Mouse (Mus musculus) liver, postnatal 0 days (tissue): ENCODE measurements around the gene Stx17. TPM values are rescaled to one million over a fixed set of nuclear protein-coding genes. Genes with fewer than 3 reads are reported as not detected.

ENCODE experiments used
- ATAC-seq: fragments of 200-750 bp; cut with Nextera tagmentation; 2 replicates; pipeline ENCODE4 v1.8.0; 2017; ENCODE audit warnings: mild to moderate bottlenecking, moderate library complexity
- DNase-seq: peaks from one replicate; pipeline ENCODE4 v3.0.0-alpha.2; 2016
- H3K27ac ChIP-seq: fragments of 300-500 bp; sonication (generic); 2 replicates; pipeline ENCODE4 v1.5.1; 2014; ENCODE audit warnings: antibody characterized with exemption, moderate library complexity, mild to moderate bottlenecking, low read depth
- H3K27me3 ChIP-seq: fragments of 300-500 bp; sonication (generic); 2 replicates; pipeline ENCODE4 v1.6.1; 2014; ENCODE audit warnings: low read length, control low read depth, mixed read lengths; ENCODE audit not compliant: insufficient read depth
- H3K36me3 ChIP-seq: fragments of 300-500 bp; sonication (generic); replicated peaks from 2 replicates; pipeline ENCODE4 v1.6.1; 2014; ENCODE audit warnings: mild to moderate bottlenecking, control low read depth, low read length, moderate library complexity, mixed read lengths; ENCODE audit not compliant: insufficient read depth
- H3K4me1 ChIP-seq: fragments of 300-500 bp; sonication (generic); 2 replicates; pipeline ENCODE4 v1.6.1; 2014; ENCODE audit warnings: antibody characterized with exemption, mild to moderate bottlenecking, control low read depth; ENCODE audit not compliant: insufficient read depth
- H3K4me2 ChIP-seq: fragments of 300-500 bp; sonication (generic); 2 replicates; pipeline ENCODE4 v1.6.1; 2014; ENCODE audit warnings: low read depth, mild to moderate bottlenecking, low read length, moderate library complexity, mixed read lengths
- H3K4me3 ChIP-seq: fragments of 300-500 bp; sonication (generic); 2 replicates; pipeline ENCODE4 v1.5.1; 2014; ENCODE audit warnings: low read depth, low read length
- H3K9ac ChIP-seq: fragments of 300-500 bp; sonication (generic); replicated peaks from 2 replicates; pipeline ENCODE4 v1.6.1; 2014; ENCODE audit warnings: mild to moderate bottlenecking, moderate library complexity
- H3K9me3 ChIP-seq: fragments of 300-500 bp; sonication (generic); 2 replicates; pipeline ENCODE4 v1.6.1; 2016; ENCODE audit warnings: mild to moderate bottlenecking, control low read depth, low read length, mixed read lengths
- CTCF ChIP-seq: sonication (generic); IDR thresholded peaks from 2 replicates; pipeline ENCODE4 v1.5.1; 2016; ENCODE audit warnings: antibody characterized with exemption, low read depth
- EP300 ChIP-seq: IDR thresholded peaks from 2 replicates; pipeline ENCODE4 v1.6.1; 2016; ENCODE audit warnings: antibody characterized with exemption, low read depth, mild to moderate bottlenecking
- WGBS: fragments of 180-500 bp; shearing (Covaris S2); extraction: QIAGEN DNeasy Blood & Tissue Kit; methylation state at CpG from one replicate; pipeline ENCODE4 v1.1.7; 2014; ENCODE audit not compliant: insufficient replicate concordance; 5-methylcytosine and 5-hydroxymethylcytosine counted together
- polyA plus RNA-seq: library from polyadenylated mRNA; unstranded; fragments of >200 nt; fragmentation: Nextera tagmentation; extraction: Ambion mirVana; gene quantifications from 2 replicates; pipeline ENCODE4 v1.2.1, GENCODE M21; 2015

Stx17 gene
- polyA plus RNA-seq, 1 experiment from 2014 or later = 13.0 TPM

DNA sequence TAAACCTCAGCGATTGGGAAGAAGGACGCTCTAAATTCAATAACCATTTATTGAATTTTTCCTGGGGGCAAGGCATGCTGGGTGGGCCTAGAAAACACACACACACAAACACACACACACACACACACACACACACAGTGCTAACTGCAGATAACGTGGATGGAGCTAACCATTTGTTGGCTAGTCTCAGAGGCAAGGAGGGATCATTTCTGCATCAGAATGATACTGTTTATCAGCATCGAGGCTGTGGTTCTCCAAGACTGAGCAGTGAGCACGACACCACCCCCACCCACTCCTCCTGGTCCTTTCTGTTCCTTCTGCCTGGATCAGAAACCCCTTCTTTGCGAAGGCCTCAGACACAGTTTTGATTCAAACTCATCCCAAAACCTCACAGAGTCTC is 38.1 kb upstream of the Stx17 start:
- ATAC-seq (peak; percentile 23; the same call in 1 of the 2 replicates), DNase-seq (no peak)
- TF ChIP-seq CTCF (no peak), EP300 (no peak)
- Histone ChIP-seq H3K36me3 (no peaks in the 10 kb centered on the region), H3K27me3 (peaks cover under 1% of the 10 kb centered on the region; the same call in 1 of the 2 replicates), H3K9ac (no peak overlapping the region), H3K9me3 (no peaks in the 10 kb centered on the region), H3K4me2 (no peak overlapping the region), H3K4me3 (no peak overlapping the region), H3K4me1 (no peaks in the 10 kb centered on the region), H3K27ac (no peak overlapping the region)
- WGBS = 54% methylated on average over 6 of the region's 6 CpGs

- no peaks in the 10 kb centered on the region for H3K36me3 ChIP-seq
- H3K9ac ChIP-seq = no peak overlapping the region
- DNase-seq = no peak
- no peaks in the 10 kb centered on the region for H3K9me3 ChIP-seq
- no peak overlapping the region for H3K4me3 ChIP-seq
- 61% methylated on average over 6 of the region's 6 CpGs for WGBS
- TF ChIP-seq CTCF (0 out of 2 replicates have a peak, but pooled peaks have one; percentile 32), EP300 (no peak)
- H3K27ac ChIP-seq = no peak overlapping the region
- H3K27me3 ChIP-seq = peaks cover 2% of the 10 kb centered on the region; the same call in 1 of the 2 replicates
- no peak overlapping the region for H3K4me2 ChIP-seq
- H3K4me1 ChIP-seq = no peaks in the 10 kb centered on the region
- ATAC-seq = no peak
Observed at GRCm38 (mm10) chr4:48087497-48087896, 37.2 kb upstream of the Stx17 start.

- DNase-seq = no peak
- H3K9ac ChIP-seq = no peak overlapping the region
- ATAC-seq = no peak
- H3K36me3 ChIP-seq = no peaks in the 10 kb centered on the region
- no peak overlapping the region for H3K4me2 ChIP-seq
- peaks cover 2% of the 10 kb centered on the region; the same call in 1 of the 2 replicates for H3K27me3 ChIP-seq
- H3K4me3 ChIP-seq = no peak overlapping the region
- no peaks in the 10 kb centered on the region for H3K4me1 ChIP-seq
- TF ChIP-seq CTCF (no peak), EP300 (no peak)
- H3K27ac ChIP-seq = no peak overlapping the region
- 69% methylated on average over 3 of the region's 3 CpGs for WGBS
- H3K9me3 ChIP-seq = no peaks in the 10 kb centered on the region
Observed at GRCm38 (mm10) chr4:48093221-48093620, 31.5 kb upstream of the Stx17 start.

DNA sequence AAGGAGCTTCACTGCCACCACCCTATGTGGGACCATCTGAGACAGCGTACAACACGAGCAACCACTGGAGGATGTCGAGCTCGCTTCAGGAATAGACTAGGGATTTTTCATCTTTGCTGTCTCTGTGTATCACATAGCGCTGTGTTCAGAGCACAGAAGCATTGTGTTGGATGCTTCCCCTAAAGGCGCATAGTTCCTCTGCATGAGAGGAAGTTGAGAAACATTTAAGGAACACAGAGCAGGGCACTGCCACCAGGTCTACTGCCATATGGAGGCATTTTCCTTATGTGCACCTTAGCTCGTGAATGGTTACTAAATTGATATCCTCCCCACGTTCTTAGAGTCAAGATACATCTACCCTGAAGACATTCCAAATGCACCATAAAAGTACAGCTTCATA is 24.5 kb upstream of the Stx17 start:
- 61% methylated on average over 8 of the region's 8 CpGs for whole genome bisulfite sequencing
- TF ChIP-seq CTCF = no peak
- Histone ChIP-seq H3K9me3 (no peaks in the 10 kb centered on the region), H3K27ac (no peak overlapping the region), H3K9ac (no peak overlapping the region), H3K27me3 (no peaks in the 10 kb centered on the region), H3K4me3 (no peak overlapping the region), H3K4me2 (no peak overlapping the region), H3K36me3 (no peaks in the 10 kb centered on the region), H3K4me1 (no peaks in the 10 kb centered on the region)
- ATAC-seq = no peak
- DNase-seq = no peak

GRCm38 (mm10) chr4:48101981-48102380 is 22.7 kb upstream of the Stx17 start:
- H3K4me1 ChIP-seq = no peaks in the 10 kb centered on the region
- DNase-seq (no peak), ATAC-seq (no peak)
- no peak for TF ChIP-seq EP300
- no peak for TF ChIP-seq CTCF
- H3K4me2 ChIP-seq = no peak overlapping the region
- H3K27me3 ChIP-seq = no peaks in the 10 kb centered on the region
- no peak overlapping the region for H3K9ac ChIP-seq
- no peaks in the 10 kb centered on the region for H3K9me3 ChIP-seq
- 46% methylated on average over 2 of the region's 2 CpGs for WGBS
- H3K27ac ChIP-seq = no peak overlapping the region
- no peak overlapping the region for H3K4me3 ChIP-seq
- H3K36me3 ChIP-seq = no peaks in the 10 kb centered on the region

- Histone ChIP-seq H3K4me1 (no peaks in the 10 kb centered on the region), H3K4me2 (no peak overlapping the region), H3K27me3 (no peaks in the 10 kb centered on the region), H3K4me3 (no peak overlapping the region), H3K9me3 (no peaks in the 10 kb centered on the region), H3K9ac (no peak overlapping the region), H3K27ac (no peak overlapping the region), H3K36me3 (no peaks in the 10 kb centered on the region)
- ATAC-seq (no peak), DNase-seq (no peak)
- WGBS = 70% methylated on average over 5 of the region's 5 CpGs
- TF ChIP-seq CTCF = no peak
- no peak for TF ChIP-seq EP300
Observed at GRCm38 (mm10) chr4:48105387-48105786, 19.3 kb upstream of the Stx17 start.

- 77% methylated on average over 6 of the region's 6 CpGs for WGBS
- no peak for DNase-seq
- Histone ChIP-seq H3K36me3 (no peaks in the 10 kb centered on the region), H3K4me1 (no peaks in the 10 kb centered on the region), H3K4me2 (no peak overlapping the region), H3K27ac (no peak overlapping the region), H3K4me3 (no peak overlapping the region), H3K9ac (no peak overlapping the region), H3K27me3 (no peaks in the 10 kb centered on the region), H3K9me3 (no peaks in the 10 kb centered on the region)
- TF ChIP-seq EP300 (no peak), CTCF (no peak)
- ATAC-seq = no peak
Observed at GRCm38 (mm10) chr4:48107086-48107485, 17.6 kb upstream of the Stx17 start.
